Mouse (Mus musculus) heart, postnatal 10 days (tissue): ENCODE measurements at regions not wholly inside any gene's neighbourhood (a gene's known extent, or its start where the extent isn't known, plus 50 kb on each side); places are given as distances from the start of the nearest gene placed in this dataset.
"Not testable (repeated sequence)": the region's sequence is repeated elsewhere in the genome, so short reads cannot be mapped to it uniquely, and the experiment has no call there.

ENCODE experiments used
- DNase-seq, 2 experiments: peaks; one replicate each; pipeline ENCODE4 v3.0.0; 2021
- intact Hi-C: fragments of 180-260 bp; cut with DNase I; formaldehyde crosslinking; loops from one replicate; pipeline ENCODE4 v1.15.1; 2025

DNA sequence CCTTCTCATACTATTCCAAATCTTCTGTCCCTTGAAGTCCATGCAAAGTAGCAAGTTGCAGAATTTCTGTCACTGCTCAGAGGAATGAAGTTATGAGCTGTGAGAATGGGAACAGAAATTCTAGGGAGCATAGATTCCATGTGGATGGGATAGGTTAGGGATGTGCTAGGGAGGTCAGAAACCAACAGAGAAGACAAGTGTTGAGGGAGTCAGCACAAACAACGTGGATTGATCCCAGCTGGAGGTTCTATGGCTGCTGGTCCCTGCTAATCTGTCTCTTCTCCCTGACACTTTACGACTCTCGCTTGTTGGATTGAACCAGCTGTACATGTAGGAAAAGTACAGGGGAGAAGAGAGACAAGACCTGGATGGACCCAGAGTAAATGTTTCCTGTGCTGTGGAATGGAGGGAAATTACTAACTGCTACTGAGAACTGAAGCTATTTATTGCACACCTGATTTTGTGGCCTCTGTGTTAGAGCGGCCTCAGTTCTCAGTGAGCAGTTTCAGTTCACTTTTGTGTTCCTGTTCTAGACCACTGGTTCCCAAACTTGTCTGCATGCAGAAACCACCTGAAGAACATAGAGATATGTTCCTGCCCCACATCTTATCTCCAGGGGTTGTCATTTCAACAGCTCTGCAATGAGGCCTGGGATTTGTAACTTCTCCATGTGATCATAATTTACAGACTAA lies 151.0 kb downstream of the Ube2e3 start:
- no peak for DNase-seq
- intact Hi-C loops = no loop called here

DNA sequence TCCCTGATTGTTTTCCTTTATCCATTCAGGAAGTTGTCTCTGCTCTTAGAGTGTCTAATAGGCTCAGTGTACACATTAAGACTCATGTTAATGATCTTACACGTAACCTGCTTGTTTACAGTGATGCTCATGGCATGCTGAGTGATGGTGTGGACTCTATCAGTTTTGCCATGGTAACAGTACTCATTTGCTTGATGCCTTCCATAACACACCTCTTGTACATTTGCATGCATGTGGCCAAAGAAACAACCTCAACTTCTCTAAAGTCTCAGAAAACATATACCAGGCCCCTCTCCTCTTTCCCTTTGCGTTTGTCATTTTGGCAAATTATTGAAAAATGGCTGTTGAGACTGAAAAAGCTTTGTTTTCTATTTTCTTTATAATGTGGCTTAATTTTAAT lies 155.0 kb downstream of the Ube2e3 start:
- intact Hi-C loops = no loop called here

DNA sequence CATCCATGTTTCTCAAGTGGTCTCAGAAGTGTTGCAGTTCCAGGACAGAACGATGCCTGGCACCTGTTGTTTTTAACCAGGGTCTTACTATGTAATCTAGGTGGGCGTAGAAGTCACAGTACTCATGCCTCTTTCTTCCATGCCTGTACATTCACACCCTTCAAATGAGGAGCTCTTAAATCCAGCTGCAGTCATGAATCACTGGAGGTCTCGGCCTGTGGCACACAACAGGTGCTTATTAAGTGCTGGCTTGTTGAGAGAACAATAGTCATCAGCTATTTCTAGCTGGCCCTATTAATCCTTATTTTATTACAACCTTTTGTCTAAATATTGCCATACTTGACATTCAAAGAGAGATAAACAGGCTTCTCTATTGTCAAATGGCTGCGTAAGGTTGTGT lies 157.8 kb downstream of the Ube2e3 start:
- DNase-seq = no peak
- intact Hi-C loops = no loop called here

More for the DNA sequence above, 155.0 kb downstream of the Ube2e3 start:
- DNase-seq = no peak

DNA sequence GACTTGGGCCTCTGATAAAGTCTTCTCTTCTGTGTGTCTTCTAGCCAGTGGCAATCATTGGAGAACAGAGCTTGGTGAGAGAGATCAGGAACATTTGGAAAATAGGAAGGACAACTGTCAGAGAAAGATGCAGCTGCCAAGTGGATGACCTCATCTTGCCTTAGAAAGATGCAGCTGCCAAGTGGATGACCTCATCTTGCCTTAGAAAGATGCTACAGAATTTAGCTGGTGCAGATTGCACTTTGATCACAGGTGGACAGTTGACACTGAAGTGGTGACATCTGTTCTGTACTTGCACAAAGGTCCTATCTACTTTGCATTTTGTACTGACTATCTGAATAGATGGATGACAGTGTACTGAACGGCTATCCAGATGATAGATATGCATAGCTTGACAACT lies 163.1 kb downstream of the Ube2e3 start:
- intact Hi-C loops = no loop called here

DNA sequence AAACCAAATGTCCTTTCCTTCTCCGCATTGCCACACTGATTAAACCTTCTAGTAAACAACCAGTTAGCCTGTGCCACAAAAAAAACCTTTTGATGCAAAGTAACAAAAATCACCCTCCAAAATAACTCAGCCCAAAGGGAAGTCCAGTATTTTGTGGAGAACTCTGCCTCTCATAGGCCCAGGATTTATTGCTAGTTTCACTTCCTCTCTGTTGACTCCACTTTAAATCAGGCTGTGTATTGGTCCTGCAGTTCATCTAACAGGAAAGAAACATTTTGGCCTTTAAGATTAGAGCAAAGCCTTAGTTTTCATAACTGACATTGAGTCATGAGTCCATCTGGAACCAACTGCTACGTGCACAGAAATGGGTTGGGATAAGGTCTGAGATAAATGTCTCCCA lies 168.4 kb downstream of the Ube2e3 start:
- intact Hi-C loops = no loop called here
- no peak for DNase-seq

More for the DNA sequence above, 163.1 kb downstream of the Ube2e3 start:
- peak; percentile 18 to 24 for DNase-seq

DNA sequence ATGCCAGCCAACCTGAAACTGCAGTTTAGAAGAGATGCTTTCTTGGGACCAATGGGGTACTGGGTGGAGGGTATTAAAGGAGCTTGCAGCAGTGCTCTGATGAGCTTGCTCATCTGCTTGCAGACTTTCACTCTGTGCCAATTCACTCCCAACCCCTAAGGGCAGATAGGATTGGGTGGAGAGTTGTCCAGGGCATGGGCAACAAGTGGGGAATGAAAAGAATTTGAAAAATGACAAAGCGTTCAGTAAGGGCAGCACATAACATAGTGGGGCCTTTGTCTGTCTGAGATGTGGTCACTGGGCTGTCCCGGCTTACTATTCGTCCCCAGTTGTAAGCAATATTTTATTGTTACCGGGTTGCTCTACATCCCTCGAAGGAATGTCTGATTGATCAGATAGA lies 170.7 kb downstream of the Ube2e3 start:
- no peak for DNase-seq
- intact Hi-C loops = no loop called here

DNA sequence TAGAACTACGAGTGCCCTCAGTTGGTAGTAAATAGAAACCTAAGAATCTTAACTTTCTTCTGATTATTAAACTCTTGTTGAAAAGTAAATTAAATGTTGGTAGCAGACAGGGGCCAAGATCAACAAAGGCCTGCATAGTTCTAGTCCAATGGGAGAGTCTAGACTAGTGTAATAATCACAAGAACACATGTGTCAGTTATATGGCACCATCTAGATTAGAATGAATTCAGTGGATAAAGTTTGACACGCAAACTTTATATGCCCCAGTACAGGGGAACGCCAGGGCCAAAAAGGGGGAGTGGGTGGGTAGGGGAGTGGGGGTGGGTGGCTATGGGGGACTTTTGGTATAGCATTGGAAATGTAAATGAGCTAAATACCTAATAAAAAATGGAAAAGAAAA lies 176.9 kb downstream of the Ube2e3 start:
- DNase-seq = not testable (repeated sequence)

DNA sequence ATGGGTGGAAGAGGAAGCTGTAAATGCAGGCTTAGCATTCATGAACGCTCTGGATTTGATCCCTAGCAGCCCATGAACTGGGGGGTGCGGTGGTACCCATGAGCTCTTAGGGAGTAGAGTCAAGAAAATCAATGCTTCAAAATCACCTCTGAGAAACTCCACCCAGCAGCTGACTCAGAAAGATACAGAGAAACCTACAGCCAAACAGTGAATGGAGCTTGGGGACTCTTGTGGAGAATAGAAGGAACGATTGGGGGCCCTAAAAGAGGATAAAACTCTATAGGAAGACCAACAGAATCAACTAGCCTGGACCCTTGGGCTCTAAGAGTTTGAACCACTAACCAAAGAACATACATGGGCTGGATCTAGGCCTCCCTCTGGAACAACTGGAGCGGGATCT lies 177.6 kb downstream of the Ube2e3 start:
- no peak for DNase-seq
- intact Hi-C loops = no loop called here

More for the DNA sequence above, 176.9 kb downstream of the Ube2e3 start:
- intact Hi-C loops = not testable (repeated sequence)

DNA sequence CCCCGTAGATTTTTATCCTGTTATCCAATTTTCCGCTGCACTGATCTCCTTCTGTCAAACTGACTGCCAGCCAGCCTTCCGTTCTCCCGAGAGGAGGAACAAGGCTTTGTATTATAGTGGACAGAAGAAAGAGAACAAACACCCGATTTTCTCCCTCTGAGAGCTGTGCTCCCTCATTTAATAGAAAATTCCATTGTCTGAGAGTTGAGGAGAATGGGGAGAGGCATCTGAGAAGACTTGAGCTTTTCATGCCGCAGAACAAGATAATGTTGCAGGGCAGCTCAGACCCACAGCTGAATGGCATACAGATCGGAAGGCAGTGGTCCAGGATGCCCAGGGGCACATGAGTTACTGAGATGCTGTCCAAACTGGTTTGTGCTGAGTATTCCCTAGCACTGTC lies 180.1 kb downstream of the Ube2e3 start:
- no peak for DNase-seq
- intact Hi-C loops = no loop called here

DNA sequence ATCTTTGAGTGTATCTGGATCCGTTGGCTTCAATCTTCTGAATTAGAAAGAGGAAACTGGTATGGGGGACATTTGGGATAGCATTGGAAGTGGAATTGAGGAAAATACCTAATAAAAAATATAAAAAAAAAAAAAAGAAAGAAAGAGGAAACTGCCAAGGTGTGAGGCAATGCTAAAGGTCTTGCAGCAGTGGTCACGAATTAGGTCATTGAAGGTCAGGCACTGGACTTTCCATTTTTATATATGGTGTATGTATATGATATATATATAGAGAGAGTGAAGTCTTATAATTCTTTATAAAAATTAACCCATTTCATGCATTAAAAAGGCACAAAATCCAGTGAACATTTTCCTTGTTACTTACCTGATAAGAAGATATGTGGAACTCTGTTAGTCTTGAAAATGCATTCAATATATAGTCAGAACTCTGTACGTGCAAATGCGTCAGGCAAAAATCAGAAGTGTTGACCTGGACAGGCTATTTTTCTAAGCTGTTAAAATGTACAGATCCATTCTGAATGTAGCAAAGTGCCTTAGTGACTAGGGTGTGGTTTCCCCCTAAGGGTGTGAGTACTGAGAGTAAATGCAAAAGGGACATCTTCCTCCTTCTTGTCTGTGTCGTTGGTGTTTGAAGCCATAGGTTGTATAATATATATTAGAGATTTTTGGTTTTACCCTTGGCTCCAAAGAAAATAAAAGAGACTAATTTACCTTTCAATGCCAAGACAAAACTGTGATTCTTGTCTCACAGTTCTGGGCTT lies 181.0 kb downstream of the Ube2e3 start:
- intact Hi-C loops = no loop called here
- DNase-seq = no peak

DNA sequence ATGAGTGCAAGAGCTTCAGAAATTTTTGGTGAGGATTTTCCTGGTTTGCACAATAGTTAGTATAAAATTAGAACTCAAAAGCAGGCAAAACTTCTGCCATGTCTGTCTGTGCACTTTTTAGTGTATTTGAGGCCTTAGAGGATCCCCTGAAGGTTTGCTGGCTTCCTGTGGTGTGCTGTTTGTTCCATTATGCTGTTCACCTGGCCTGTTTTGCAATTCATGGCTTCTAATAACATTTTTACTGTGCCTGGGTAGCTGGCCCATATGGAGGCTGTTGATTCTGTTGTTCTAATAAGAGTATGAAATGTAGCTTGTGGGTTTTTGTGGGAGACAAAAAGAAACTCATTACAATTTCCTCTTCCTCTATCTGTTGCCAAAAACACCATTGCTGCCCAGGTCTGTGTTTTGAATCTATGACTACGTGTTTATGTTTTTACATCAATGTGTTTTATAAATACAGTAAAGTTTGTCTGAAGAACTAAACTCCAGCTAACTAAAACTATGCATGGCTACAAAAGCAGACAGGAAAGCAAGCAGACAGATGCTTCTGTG lies 182.6 kb downstream of the Ube2e3 start:
- intact Hi-C loops = no loop called here
- DNase-seq = no peak

DNA sequence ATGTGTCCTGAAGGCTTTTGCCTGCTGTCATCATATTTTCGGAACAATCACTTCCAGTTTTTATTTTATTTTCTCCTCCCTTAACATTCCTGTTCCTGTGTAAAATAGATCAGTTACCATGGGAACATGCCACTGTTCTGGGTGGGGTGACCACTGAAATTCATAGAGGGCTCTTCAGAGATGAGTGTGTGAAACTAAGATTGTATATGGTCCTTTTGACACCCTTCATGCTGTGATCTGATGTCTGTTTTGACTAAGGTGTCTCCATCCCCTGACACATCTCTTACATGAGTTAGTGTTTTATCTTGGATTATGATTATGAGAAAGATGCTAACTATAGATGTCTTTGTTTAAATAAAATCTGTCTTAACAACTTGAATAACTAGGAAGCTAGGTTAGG lies 184.3 kb downstream of the Ube2e3 start:
- DNase-seq = no peak
- intact Hi-C loops = no loop called here

DNA sequence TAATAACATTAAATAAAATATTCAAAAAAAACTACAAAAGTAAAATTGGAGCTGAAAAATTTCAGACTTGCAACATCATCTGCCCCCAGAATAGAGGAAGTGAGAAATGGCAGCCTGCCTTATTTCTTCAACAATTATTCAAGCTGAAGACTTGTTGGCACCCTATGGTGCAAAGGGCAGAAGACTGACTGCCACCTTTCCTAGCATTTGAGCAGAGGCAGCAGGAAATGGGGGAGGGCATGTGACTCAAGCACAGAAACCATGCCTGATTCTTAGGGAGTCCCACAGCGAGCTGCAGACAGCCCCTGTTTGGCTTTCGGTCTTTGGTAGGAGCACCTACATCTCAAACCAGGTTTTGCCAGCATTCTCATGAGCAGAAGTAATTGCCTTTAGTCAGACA lies 188.2 kb downstream of the Ube2e3 start:
- intact Hi-C loops = no loop called here
- DNase-seq = peak in 1 of 2 experiments; percentile 3

DNA sequence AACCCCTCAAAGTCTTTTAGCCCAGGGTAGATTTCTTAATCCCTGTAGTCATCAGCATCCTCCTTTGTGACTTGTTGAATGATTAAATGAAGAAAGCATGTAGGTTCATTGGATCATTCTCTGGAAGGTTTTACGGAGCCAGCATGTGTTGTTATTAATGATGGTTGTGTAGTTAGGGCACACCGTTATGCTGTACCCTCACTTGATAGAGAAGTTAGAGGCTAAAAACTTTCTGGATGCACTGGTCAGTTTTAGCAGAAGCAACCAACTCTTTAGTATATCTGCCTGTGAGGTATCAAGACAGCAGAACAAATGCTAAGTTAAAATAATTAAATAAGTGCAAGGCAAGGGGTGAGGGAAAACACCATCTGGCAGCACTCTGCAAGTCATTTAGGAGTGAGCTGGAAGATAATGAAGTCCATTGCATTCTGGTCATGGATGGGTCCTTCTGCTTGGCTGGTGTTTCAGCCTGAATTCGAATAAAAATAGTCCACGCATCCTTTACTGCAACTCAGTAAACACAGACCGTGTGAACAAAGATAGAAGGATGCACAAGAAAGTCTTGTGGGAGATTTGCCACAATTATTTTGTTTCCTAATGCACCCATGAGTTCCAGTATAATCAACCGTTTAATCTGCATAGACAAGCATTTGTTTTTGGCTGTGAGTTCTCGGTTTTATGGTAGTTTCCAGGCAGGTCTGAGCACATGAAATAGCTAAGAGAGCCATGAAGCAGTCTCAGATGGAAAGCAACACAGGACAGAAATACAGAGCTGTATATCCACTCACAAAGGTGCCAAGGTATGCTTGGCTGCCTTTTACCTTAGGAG lies 191.4 kb downstream of the Ube2e3 start:
- no peak for DNase-seq
- intact Hi-C loops = no loop called here

DNA sequence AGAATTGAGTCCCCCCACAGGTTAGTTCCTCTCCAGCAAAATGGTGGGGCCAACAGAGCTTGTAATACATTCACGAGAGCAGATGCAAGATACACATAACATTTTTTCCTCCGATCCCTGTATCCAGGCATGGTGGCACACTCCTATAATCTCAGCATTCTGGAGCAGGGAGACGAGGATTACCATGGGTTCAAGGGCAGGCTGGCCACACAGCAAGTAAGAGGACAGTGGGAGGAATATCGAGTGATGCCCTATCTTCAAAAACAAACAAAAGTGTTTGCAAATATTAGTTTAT lies 192.0 kb downstream of the Ube2e3 start:
- intact Hi-C loops = no loop called here
- no peak for DNase-seq

DNA sequence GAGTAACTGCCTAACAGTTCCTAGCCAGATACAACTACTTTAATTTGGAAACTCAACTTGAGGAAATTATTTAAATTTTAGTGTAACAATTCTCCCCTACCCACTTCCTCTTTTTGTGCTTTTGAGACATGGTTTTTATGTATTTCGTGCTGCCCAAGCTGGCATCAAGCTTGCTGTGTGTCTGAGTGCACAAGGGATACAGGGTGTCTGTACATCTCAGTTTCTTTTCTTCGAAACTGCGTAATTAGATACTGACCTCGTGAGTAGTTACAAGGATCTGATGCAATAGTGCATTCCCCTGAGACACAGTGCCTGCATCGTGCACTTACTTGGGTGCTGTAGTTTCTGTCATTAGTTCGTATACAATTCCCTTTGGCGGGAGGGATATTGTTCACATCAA lies 192.4 kb downstream of the Ube2e3 start:
- intact Hi-C loops = no loop called here
- no peak for DNase-seq

DNA sequence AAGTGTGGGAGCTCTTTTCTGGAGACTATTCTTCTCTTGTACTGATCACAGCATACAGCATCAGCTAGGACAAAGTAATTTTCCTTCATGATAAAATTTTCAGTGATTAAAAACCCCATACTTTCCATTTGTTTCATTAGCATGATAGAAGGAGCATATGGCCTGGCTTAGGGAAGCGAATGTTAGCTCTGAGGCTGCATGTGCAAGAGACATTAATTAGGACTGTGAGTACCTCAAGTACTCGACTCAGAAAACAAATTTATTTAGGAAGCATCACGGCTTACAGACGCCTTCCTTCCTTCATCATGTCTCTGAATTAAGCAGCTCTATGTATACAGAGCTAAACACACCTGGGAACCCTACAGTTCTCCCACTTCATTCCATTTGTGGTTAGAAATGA lies 193.6 kb upstream of the Itga4 start:
- intact Hi-C loops = no loop called here
- DNase-seq = no peak

DNA sequence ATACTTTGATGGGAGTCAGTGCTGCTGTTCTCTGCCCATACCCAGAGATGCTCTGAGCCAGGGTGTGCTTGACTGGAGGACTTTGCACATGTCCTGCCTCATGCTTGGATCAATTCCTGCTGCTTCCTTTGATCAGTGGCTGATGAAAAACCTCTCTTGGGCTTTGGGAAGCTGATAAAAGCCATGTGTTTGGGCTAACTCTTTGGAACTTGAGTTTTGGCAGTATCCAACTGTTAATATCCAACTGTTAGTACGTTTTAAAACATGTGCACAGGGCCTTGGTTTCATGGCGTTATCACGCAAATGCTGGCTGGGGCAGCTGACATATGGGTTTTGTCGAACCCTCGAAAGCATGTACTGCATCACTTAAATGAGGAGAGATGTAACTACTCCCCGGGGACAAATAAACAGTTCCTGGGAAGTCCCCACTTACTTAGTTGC lies 193.0 kb upstream of the Itga4 start:
- DNase-seq = peak; percentile 52 to 60
- intact Hi-C loops = no loop called here

DNA sequence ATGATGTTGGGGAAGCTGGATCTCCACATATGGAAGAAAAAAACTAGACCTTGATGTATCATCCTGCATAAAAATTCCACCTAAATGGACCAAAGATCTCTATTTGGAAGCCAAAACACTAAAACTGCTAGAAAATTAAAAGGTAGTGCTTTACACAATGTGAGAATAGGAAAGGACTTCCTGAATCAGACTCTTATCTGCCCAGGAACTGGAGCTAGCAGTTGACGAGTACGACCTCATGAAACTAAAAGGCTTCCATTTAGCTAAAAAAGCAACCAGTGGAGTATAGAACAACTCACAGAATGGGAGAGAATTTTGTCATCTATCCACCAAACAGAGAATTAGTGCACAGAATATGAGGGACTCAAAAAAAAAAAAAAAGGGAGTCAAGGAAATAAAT lies 191.6 kb upstream of the Itga4 start:
- DNase-seq = no peak
- intact Hi-C loops = no loop called here

DNA sequence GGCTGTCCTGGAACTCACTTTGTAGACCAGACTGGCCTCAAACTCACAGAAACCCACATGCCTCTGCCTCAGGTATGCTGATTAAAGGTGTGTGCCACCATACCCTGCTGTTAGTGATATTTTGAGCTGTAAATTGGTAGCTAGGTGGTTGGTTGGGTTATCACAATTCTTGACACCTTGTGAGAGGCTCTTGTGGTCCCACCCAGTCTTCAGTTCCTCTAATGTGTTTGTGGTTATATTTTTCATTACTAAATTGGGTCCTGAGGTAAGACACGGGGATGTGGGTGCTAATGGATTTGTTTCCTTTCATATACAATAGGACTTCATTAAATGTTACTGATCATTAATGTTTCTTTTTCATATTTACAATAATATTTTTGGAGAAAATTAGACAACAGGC lies 189.9 kb upstream of the Itga4 start:
- intact Hi-C loops = no loop called here
- no peak for DNase-seq

DNA sequence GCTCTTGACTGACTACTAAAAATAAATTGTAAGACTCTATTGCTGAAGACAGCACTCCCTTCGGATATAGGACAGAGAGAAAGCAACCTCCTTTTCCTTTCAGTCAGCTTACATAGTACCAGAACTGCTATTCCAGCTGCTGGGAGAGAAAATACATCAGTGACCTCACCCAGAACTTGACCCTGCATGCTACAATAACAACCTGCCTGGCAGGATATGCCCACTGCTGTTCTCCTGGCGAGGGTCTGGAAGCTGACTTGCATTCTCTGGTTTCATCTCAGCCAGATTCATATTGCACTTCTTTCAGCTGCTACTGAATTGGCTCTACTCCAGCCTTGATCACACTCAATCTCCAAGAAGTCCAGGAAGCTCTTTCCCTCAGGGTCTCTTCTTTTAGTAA lies 179.1 kb upstream of the Itga4 start:
- no peak for DNase-seq
- intact Hi-C loops = no loop called here
